Mouse (Mus musculus) frontal cortex, postnatal 10 days (tissue): ENCODE data around the gene Gm21861.
"Not testable (repeated sequence)": the region's sequence is repeated elsewhere in the genome, so short reads cannot be mapped to it uniquely, and the experiment has no call there.

Experiments
- DNase-seq, 2 experiments: peaks; one replicate each; pipeline ENCODE4 v3.0.0; 2022; ENCODE audit warnings: low spot score in 2 of 2, mixed read lengths in 1 of 2

Gene Gm21861

GRCm38 (mm10) chrY:58814497-58814896 is at the start of gene Gm21861:
Gene Gm21861 (minus strand): TSS chrY:58814597.
- DNase-seq, result not testable (repeated sequence)
